Mouse (Mus musculus) hindbrain, embryonic 16.5 days (tissue): ENCODE measurements around the gene Trim3. TPM values are rescaled to one million over a fixed set of nuclear protein-coding genes. Genes with fewer than 3 reads are reported as not detected.

Source experiments
- ATAC-seq: fragments of 200-750 bp; cut with Nextera tagmentation; 2 replicates; pipeline ENCODE4 v1.8.0; 2017; ENCODE audit warnings: moderate TSS enrichment, moderate library complexity
- H3K27ac ChIP-seq: fragments of 300-500 bp; sonication (generic); 2 replicates; pipeline ENCODE4 v1.5.1; 2014; ENCODE audit warnings: low read depth, mild to moderate bottlenecking, control low read depth, low read length, moderate library complexity
- H3K27me3 ChIP-seq: fragments of 300-500 bp; sonication (generic); replicated peaks from 2 replicates; pipeline ENCODE4 v1.6.1; 2014; ENCODE audit warnings: low read length; ENCODE audit not compliant: control insufficient read depth, insufficient read depth
- H3K36me3 ChIP-seq: fragments of 300-500 bp; sonication (generic); 2 replicates; pipeline ENCODE4 v1.6.1; 2014; ENCODE audit warnings: mild to moderate bottlenecking, low read length, moderate library complexity, mixed read lengths; ENCODE audit not compliant: control insufficient read depth, insufficient read depth
- H3K4me1 ChIP-seq: fragments of 300-500 bp; sonication (generic); 2 replicates; pipeline ENCODE4 v1.6.1; 2014; ENCODE audit warnings: low read depth, low read length; ENCODE audit not compliant: control insufficient read depth, insufficient read depth
- H3K4me2 ChIP-seq: fragments of 300-500 bp; sonication (generic); 2 replicates; pipeline ENCODE4 v1.6.1; 2014; ENCODE audit warnings: mild to moderate bottlenecking, low read length, control low read depth, moderate library complexity
- H3K4me3 ChIP-seq: fragments of 300-500 bp; sonication (generic); 2 replicates; pipeline ENCODE4 v1.5.1; 2014; ENCODE audit warnings: mild to moderate bottlenecking, low read length, control low read depth, moderate library complexity
- H3K9ac ChIP-seq: fragments of 300-500 bp; sonication (generic); 2 replicates; pipeline ENCODE4 v1.6.1; 2014; ENCODE audit warnings: low read depth, mild to moderate bottlenecking, control low read depth, low read length, moderate library complexity
- H3K9me3 ChIP-seq: fragments of 300-500 bp; sonication (generic); 2 replicates; pipeline ENCODE4 v1.6.1; 2014; ENCODE audit warnings: mild to moderate bottlenecking, low read length, moderate library complexity; ENCODE audit not compliant: control insufficient read depth
- WGBS: fragments of 180-500 bp; shearing (Covaris S2); extraction: QIAGEN DNeasy Blood & Tissue Kit; methylation state at CpG from one replicate; pipeline ENCODE4 v1.1.7; 2014; 5-methylcytosine and 5-hydroxymethylcytosine counted together
- polyA plus RNA-seq: library from polyadenylated mRNA; unstranded; fragments of >200 nt; fragmentation: Nextera tagmentation; extraction: Ambion mirVana; gene quantifications from 2 replicates; pipeline ENCODE4 v1.2.1, GENCODE M21; 2015

Trim3 gene
- polyA plus RNA-seq, 1 experiment from 2014 or later: 108 TPM

GRCm38 (mm10) chr7:105569512-105570496 lies 63.6 kb downstream of the Trim3 start:
- no peaks in the 10 kb centered on the region for H3K27me3 ChIP-seq
- no peaks in the 10 kb centered on the region for H3K9me3 ChIP-seq
- WGBS: 11% methylated on average over 12 of the region's 12 CpGs
- H3K36me3 ChIP-seq: peaks cover 39% of the 10 kb centered on the region
- peak; percentile 62 for ATAC-seq
- H3K4me1 ChIP-seq: peaks cover 50% of the 10 kb centered on the region
- H3K27ac ChIP-seq: peak overlapping the region; percentile 87
- H3K4me2 ChIP-seq: peak overlapping the region; percentile 58
- H3K4me3 ChIP-seq: peak overlapping the region; percentile 33
- peak overlapping the region; percentile 57 for H3K9ac ChIP-seq

DNA sequence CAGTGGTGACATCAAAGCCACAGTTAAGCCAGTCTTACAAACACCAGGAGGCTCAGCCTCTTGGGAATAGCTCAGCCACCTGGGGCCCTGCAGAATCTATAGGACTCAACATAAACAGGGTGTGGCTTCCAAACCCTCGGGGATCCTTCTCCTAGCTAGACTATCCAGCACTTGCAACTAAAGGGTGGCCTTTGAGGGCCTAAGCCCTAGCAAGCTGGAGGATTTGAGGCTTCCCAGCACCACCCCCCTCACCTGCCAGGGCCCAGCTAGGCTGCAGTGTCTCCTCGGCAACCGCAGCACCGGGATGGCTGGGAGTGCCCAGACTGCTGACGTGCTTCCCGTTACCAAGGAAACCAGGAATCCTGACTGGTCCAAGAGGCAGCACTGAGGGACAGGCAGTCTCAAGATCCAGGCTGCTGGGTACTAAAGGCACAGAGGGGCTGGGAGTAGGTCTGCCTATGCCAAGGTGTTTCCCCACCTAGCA lies 64.3 kb downstream of the Trim3 start:
- under 1% methylated on average over 6 of the region's 6 CpGs for WGBS
- peak overlapping the region; percentile 33 for H3K4me3 ChIP-seq
- H3K9ac ChIP-seq: peak overlapping the region; percentile 57
- peak overlapping the region; percentile 58 for H3K4me2 ChIP-seq
- no peaks in the 10 kb centered on the region for H3K27me3 ChIP-seq
- H3K27ac ChIP-seq: peak overlapping the region; percentile 87
- no peaks in the 10 kb centered on the region for H3K9me3 ChIP-seq
- peak; percentile 88 for ATAC-seq
- H3K4me1 ChIP-seq: peaks cover 50% of the 10 kb centered on the region
- H3K36me3 ChIP-seq: peaks cover 44% of the 10 kb centered on the region

- ATAC-seq: peak; percentile 63
- no peaks in the 10 kb centered on the region for H3K9me3 ChIP-seq
- 10% methylated on average over 7 of the region's 7 CpGs for WGBS
- H3K9ac ChIP-seq: peak overlapping the region; percentile 57
- peak overlapping the region; percentile 33 for H3K4me3 ChIP-seq
- peak overlapping the region; percentile 87 for H3K27ac ChIP-seq
- no peaks in the 10 kb centered on the region for H3K27me3 ChIP-seq
- peaks cover 43% of the 10 kb centered on the region for H3K36me3 ChIP-seq
- H3K4me2 ChIP-seq: peak overlapping the region; percentile 58
- H3K4me1 ChIP-seq: peaks cover 47% of the 10 kb centered on the region
Observed at GRCm38 (mm10) chr7:105568583-105568982, 64.8 kb downstream of the Trim3 start.

DNA sequence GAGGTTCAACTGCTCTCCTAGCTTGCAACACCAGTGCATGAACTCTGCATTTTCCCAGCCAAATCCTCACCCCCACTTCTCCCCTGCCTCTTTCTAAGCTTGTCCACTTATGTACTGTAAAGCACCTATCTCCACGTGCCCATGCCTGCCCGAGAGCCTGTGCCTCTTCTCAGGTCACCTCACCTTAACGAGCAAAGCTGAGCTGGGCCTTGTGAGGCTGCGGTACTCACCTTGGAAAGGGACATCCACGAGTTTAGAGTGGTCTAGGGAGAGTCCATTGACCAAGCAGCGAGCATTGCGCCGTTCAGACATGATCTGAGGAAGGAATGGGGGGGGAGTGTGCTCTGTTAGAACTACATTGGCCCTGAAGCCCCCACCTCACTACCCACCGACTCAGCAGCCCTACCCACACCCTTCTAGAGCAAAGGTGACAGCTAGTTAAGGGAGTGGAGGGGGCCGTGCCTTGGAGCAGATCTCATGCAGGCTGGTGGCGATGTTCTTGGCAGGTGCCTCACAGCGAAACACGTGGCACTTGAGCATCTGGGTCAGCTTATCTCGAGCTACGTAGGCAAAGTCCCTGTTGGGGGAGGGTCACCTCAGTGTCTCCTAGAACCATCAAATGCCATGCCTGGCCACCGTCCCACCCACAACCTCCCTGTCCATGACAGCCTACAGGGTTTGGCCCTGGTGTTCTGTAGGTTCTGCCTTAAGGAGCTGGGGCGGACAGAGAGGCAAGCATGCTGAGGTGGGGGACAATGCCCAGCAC lies 68.1 kb downstream of the Trim3 start:
- peaks cover 41% of the 10 kb centered on the region for H3K36me3 ChIP-seq

DNA sequence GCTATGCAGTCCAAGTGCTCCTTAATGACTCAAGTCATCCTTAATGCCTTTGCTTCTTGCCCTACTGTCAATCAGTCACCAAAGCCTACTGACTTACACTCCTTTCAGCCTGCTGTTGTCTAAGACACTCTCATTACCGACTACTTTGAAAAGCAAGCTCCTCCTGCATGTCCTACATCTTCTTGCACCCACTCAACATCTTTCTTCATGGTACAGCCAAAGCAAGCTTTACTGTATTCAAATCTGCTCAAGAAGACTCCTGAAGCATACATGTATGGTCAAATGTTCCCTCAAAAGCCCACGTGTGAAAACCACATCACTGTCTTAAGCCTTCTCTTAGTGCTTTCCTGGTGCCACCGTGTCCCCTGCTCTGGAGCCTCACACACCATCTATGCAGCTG lies 70.0 kb downstream of the Trim3 start:
- Histone ChIP-seq H3K9me3 (no peaks in the 10 kb centered on the region), H3K4me1 (peaks cover 5% of the 10 kb centered on the region), H3K9ac (no peak overlapping the region), H3K4me2 (no peak overlapping the region), H3K27ac (no peak overlapping the region), H3K36me3 (peaks cover 55% of the 10 kb centered on the region), H3K27me3 (no peaks in the 10 kb centered on the region), H3K4me3 (no peak overlapping the region)
- WGBS: 91% methylated on average over 3 of the region's 3 CpGs
- no peak for ATAC-seq

More for the DNA sequence above, 68.1 kb downstream of the Trim3 start:
- Histone ChIP-seq H3K4me1 (peaks cover 24% of the 10 kb centered on the region), H3K27ac (no peak overlapping the region), H3K4me3 (no peak overlapping the region), H3K4me2 (no peak overlapping the region), H3K9me3 (no peaks in the 10 kb centered on the region), H3K27me3 (no peaks in the 10 kb centered on the region), H3K9ac (no peak overlapping the region)
- WGBS: 86% methylated on average over 17 of the region's 17 CpGs
- ATAC-seq: no peak

DNA sequence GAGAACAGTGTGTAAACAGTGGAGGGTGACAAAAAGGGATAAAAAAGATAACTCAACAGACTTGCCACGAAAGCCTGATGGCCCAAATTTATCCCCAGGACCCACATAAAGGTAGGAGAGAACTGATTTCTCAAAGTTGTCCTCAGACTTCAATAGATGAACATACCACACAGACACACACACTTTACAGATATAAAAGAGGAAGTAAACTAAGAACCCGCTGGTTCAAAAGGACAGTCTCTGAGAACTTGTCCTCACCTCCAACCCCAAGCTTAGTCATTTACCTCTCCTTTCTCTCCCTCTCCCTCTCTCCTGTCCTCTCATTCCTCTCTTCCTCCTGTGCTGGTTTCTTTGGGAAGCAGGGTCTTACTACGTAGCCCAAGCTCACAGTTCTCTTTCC lies 71.1 kb downstream of the Trim3 start:
- H3K9ac ChIP-seq: no peak overlapping the region
- H3K4me1 ChIP-seq: no peaks in the 10 kb centered on the region
- H3K27ac ChIP-seq: no peak overlapping the region
- WGBS: 94% methylated on average over 3 of the region's 3 CpGs
- no peak for ATAC-seq
- H3K4me2 ChIP-seq: no peak overlapping the region
- H3K36me3 ChIP-seq: peaks cover 56% of the 10 kb centered on the region
- H3K4me3 ChIP-seq: no peak overlapping the region
- no peaks in the 10 kb centered on the region for H3K9me3 ChIP-seq
- no peaks in the 10 kb centered on the region for H3K27me3 ChIP-seq

- WGBS: 92% methylated on average over 9 of the region's 9 CpGs
- H3K27ac ChIP-seq: no peak overlapping the region
- no peak overlapping the region for H3K4me3 ChIP-seq
- peaks cover 12% of the 10 kb centered on the region for H3K4me1 ChIP-seq
- H3K9ac ChIP-seq: no peak overlapping the region
- no peaks in the 10 kb centered on the region for H3K27me3 ChIP-seq
- H3K4me2 ChIP-seq: no peak overlapping the region
- no peak for ATAC-seq
- no peaks in the 10 kb centered on the region for H3K9me3 ChIP-seq
- H3K36me3 ChIP-seq: peaks cover 26% of the 10 kb centered on the region
Observed at GRCm38 (mm10) chr7:105559016-105559415, 74.4 kb downstream of the Trim3 start.

- H3K36me3 ChIP-seq: peaks cover 21% of the 10 kb centered on the region
- no peak overlapping the region for H3K4me2 ChIP-seq
- H3K27me3 ChIP-seq: no peaks in the 10 kb centered on the region
- peaks cover 12% of the 10 kb centered on the region for H3K4me1 ChIP-seq
- H3K9ac ChIP-seq: no peak overlapping the region
- no peak overlapping the region for H3K27ac ChIP-seq
- H3K9me3 ChIP-seq: no peaks in the 10 kb centered on the region
- no peak for ATAC-seq
- H3K4me3 ChIP-seq: no peak overlapping the region
- 80% methylated on average over 11 of the region's 11 CpGs for WGBS
Observed at GRCm38 (mm10) chr7:105557671-105558070, 75.7 kb downstream of the Trim3 start.

- H3K4me2 ChIP-seq: no peak overlapping the region
- no peaks in the 10 kb centered on the region for H3K27me3 ChIP-seq
- peaks cover 12% of the 10 kb centered on the region for H3K4me1 ChIP-seq
- no peak overlapping the region for H3K4me3 ChIP-seq
- no peak for ATAC-seq
- H3K36me3 ChIP-seq: peaks cover 21% of the 10 kb centered on the region
- WGBS: 90% methylated on average over 8 of the region's 8 CpGs
- H3K9ac ChIP-seq: no peak overlapping the region
- no peaks in the 10 kb centered on the region for H3K9me3 ChIP-seq
- no peak overlapping the region for H3K27ac ChIP-seq
Observed at GRCm38 (mm10) chr7:105556406-105556805, 77.0 kb downstream of the Trim3 start.
